Mouse (Mus musculus) cortical plate, adult 2 months (tissue): ENCODE measurements at regions not wholly inside any gene's neighbourhood (a gene's known extent, or its start where the extent isn't known, plus 50 kb on each side); places are given as distances from the start of the nearest gene placed in this dataset.

ENCODE experiments used
- CTCF ChIP-seq: fragments of 200-500 bp; IDR thresholded peaks from 2 replicates; pipeline ENCODE4 v1.5.1; 2011; ENCODE audit warnings: mild to moderate bottlenecking, control low read depth, low read length; ENCODE audit not compliant: insufficient read depth; ENCODE audit errors: extremely low read depth
- POLR2A ChIP-seq: fragments of 200-500 bp; IDR thresholded peaks from 2 replicates; pipeline ENCODE4 v1.6.1; 2011; ENCODE audit warnings: mild to moderate bottlenecking, low read length, control low read depth; ENCODE audit not compliant: insufficient read depth; ENCODE audit errors: extremely low read depth

DNA sequence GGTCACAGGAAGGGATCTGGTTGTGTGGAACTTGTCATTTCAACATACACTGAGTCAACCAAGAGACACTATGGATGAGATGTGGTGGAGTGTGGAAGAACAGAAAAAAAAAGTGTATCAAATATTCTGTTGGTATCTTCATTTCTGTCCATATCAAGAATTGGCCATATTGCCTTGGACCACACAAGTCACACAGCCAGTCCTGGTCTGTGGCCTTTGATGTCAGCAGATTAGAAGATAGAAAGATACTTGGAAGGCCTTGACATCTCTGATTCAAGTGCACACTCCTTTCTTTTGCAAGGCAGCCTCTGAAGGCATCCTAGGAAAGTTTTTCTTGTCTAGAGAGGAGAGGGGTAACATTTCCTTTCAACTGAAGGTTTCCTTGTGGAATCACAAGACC is 88.7 kb upstream of the Dock1 start:
- no peak for TF ChIP-seq CTCF
- no peak for TF ChIP-seq POLR2A
